Mouse (Mus musculus): ENCODE measurements around the gene Rgs6. TPM values are rescaled to one million over a fixed set of nuclear protein-coding genes. Genes with fewer than 3 reads are reported as not detected.

Gene Rgs6
- total and polyA plus RNA-seq, 3 experiments: not detected

DNA sequence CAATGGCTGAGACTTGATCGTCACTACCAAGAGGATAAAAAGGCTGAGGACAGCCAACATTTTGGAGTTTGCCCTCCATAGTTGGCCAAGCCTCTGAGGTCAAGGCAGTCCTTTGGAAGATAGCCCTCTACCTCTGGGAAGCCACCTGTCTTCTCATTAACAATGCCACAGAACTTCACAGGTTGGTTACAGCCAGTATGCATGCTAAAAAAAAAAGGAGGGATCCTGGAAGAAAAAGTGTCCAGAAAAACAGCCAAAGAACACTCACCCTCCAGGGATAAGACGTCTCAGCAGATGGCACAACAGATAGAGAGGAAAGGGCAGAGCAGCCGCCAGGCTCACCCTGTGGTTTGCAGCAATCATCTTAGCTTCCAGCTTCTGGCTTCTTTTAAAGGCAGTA, 154.9 kb downstream of the Rgs6 start:
- TF ChIP-seq KAT2A (IDR thresholded peaks at IDR 0.05; ENCODE audit: insufficient replicate concordance, low read length): no peak
- TF ChIP-seq ZKSCAN1 (IDR thresholded peaks at IDR 0.05; ENCODE audit: borderline replicate concordance, low read depth, low read length): no peak
- no peak for TF ChIP-seq POLR2A (IDR thresholded peaks at IDR 0.05; ENCODE audit: low read depth, low read length)
- no peak for TF ChIP-seq TBP (conservative IDR thresholded peaks at IDR 0.05; ENCODE audit: low read depth, low read length)
- TF ChIP-seq GABPA (IDR thresholded peaks at IDR 0.05; ENCODE audit: insufficient replicate concordance, low read depth, low read length): no peak
- no peak for TF ChIP-seq JUN (IDR thresholded peaks at IDR 0.05; ENCODE audit: insufficient read depth, low read depth, low read length)
- no peak for TF ChIP-seq USF1 (IDR thresholded peaks at IDR 0.05; ENCODE audit: low read depth, low read length)
- no peak for TF ChIP-seq MEF2A (IDR thresholded peaks at IDR 0.05; ENCODE audit: borderline replicate concordance, low read depth, low read length)
- no peak for TF ChIP-seq USF2 (conservative IDR thresholded peaks at IDR 0.05; ENCODE audit: low read depth, low read length)
- TF ChIP-seq MAX (IDR thresholded peaks at IDR 0.05; ENCODE audit: low read length): no peak
- no peak for TF ChIP-seq E2F4 (IDR thresholded peaks at IDR 0.05; ENCODE audit: insufficient replicate concordance, low read depth, low read length)
- TF ChIP-seq UBTF (IDR thresholded peaks at IDR 0.05; ENCODE audit: low read depth, low read length): no peak
- TF ChIP-seq JUND (conservative IDR thresholded peaks at IDR 0.05; ENCODE audit: low read depth, low read length): no peak
- no peak for TF ChIP-seq ZC3H11A (IDR thresholded peaks at IDR 0.05; ENCODE audit: low read depth, low read length)
- no peak for TF ChIP-seq SMC3 (IDR thresholded peaks at IDR 0.05; ENCODE audit: low read depth, low read length)
- TF ChIP-seq ZNF384 (IDR thresholded peaks at IDR 0.05; ENCODE audit: low read depth, low read length): no peak
- no peak for TF ChIP-seq EP300 (IDR thresholded peaks at IDR 0.05; ENCODE audit: low read length)
- TF ChIP-seq MXI1 (IDR thresholded peaks at IDR 0.05; ENCODE audit: low read depth, low read length): no peak
- TF ChIP-seq RCOR1 (conservative IDR thresholded peaks at IDR 0.05; ENCODE audit: low read depth, low read length): no peak
- no peak for TF ChIP-seq NELFE (IDR thresholded peaks at IDR 0.05; ENCODE audit: low read depth, low read length)
- DNase-seq (ENCODE audit: extremely low read depth): no peak
- no peaks in the 10 kb centered on the region for H3K36me3 ChIP-seq (replicated peaks in 1 of 2; ENCODE audit: control insufficient read depth in 1 of 2, insufficient read depth in 1 of 2, low read length in 1 of 2)
- H3K27me3 ChIP-seq (replicated peaks): no peaks in the 10 kb centered on the region
- H3K9ac ChIP-seq (ENCODE audit: insufficient read depth, low read depth): no peak overlapping the region
- H3K79me2 ChIP-seq (replicated peaks; ENCODE audit: control insufficient read depth, extremely low read depth, insufficient read depth, poor library complexity, severe bottlenecking): no peaks in the 10 kb centered on the region
- H3K9me3 ChIP-seq (replicated peaks; ENCODE audit: low read length): no peaks in the 10 kb centered on the region
- dilution Hi-C loops (cut with MboI; ENCODE audit: extremely low pct_ligation_motif_present, extremely low pct_unique_long_range_greater_than_20kb, low sequenced_read_pairs) (no loop called here), in situ Hi-C loops (cut with MboI; ENCODE audit: low pct_ligation_motif_present, low pct_unique_long_range_greater_than_20kb, low sequenced_read_pairs) (no loop called here)
- H3K4me1 ChIP-seq (ENCODE audit: control insufficient read depth in 1 of 2, insufficient read depth in 2 of 2): peaks cover 2 to 43% of the 10 kb centered on the region in 2 experiments; a peak in 3 of 4 replicates
- H3K4me2 ChIP-seq (ENCODE audit: insufficient read depth, low read depth, poor library complexity, severe bottlenecking): no peak overlapping the region
- no peak overlapping the region for H3K4me3 ChIP-seq (replicated peaks in 1 of 3; ENCODE audit: low read depth in 2 of 3, low read length in 2 of 3, poor library complexity in 1 of 3)
- no peak overlapping the region for H3K27ac ChIP-seq (ENCODE audit: insufficient read depth, low read depth)

DNA sequence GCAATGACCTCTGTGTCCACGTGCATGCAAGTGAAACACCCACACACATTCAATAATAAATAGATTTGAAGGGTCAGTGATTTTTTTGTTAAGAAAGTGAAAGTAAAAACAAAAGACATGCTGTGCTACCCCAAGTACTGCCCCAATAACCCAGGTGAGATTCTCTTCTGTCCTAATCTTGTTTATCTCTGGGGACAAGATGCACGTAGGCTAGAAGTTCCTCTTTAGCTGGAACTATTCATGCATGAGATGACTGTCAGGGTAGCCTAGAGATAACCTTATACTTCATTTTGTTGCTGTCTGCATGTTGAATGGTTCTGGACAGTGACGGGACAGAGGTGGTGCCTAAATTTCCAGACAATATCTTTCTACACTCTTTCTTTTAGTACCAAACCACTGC, 155.9 kb downstream of the Rgs6 start:
- no peak overlapping the region for H3K9ac ChIP-seq (ENCODE audit: insufficient read depth, low read depth)
- H3K4me1 ChIP-seq (ENCODE audit: control insufficient read depth in 1 of 2, insufficient read depth in 2 of 2): peaks cover 2 to 44% of the 10 kb centered on the region in 2 experiments; a peak in 3 of 4 replicates
- peak; percentile 40 for DNase-seq (ENCODE audit: extremely low read depth)
- H3K27ac ChIP-seq (ENCODE audit: insufficient read depth, low read depth): no peak overlapping the region
- TF ChIP-seq E2F4 (IDR thresholded peaks at IDR 0.05; ENCODE audit: insufficient replicate concordance, low read depth, low read length): no peak
- no peak for TF ChIP-seq KAT2A (IDR thresholded peaks at IDR 0.05; ENCODE audit: insufficient replicate concordance, low read length)
- no peak for TF ChIP-seq SIN3A (IDR thresholded peaks at IDR 0.05; ENCODE audit: low read length)
- no peak for TF ChIP-seq EP300 (IDR thresholded peaks at IDR 0.05; ENCODE audit: low read length)
- TF ChIP-seq SMC3 (IDR thresholded peaks at IDR 0.05; ENCODE audit: low read depth, low read length): no peak
- TF ChIP-seq RCOR1 (conservative IDR thresholded peaks at IDR 0.05; ENCODE audit: low read depth, low read length): no peak
- no peak for TF ChIP-seq MAX (IDR thresholded peaks at IDR 0.05; ENCODE audit: low read length)
- TF ChIP-seq POLR2A (IDR thresholded peaks at IDR 0.05; ENCODE audit: low read depth, low read length): no peak
- TF ChIP-seq RAD21 (IDR thresholded peaks at IDR 0.05; ENCODE audit: low read depth, low read length): no peak
- TF ChIP-seq HCFC1 (IDR thresholded peaks at IDR 0.05; ENCODE audit: low read depth, low read length): no peak
- TF ChIP-seq JUN (IDR thresholded peaks at IDR 0.05; ENCODE audit: insufficient read depth, low read depth, low read length): no peak
- TF ChIP-seq CHD2 (IDR thresholded peaks at IDR 0.05; ENCODE audit: low read length): no peak
- no peak overlapping the region for H3K4me3 ChIP-seq (replicated peaks in 1 of 3; ENCODE audit: low read depth in 2 of 3, low read length in 2 of 3, poor library complexity in 1 of 3)
- no peaks in the 10 kb centered on the region for H3K27me3 ChIP-seq (replicated peaks)
- dilution Hi-C loops (cut with MboI; ENCODE audit: extremely low pct_ligation_motif_present, extremely low pct_unique_long_range_greater_than_20kb, low sequenced_read_pairs): no loop called here
- H3K9me3 ChIP-seq (replicated peaks; ENCODE audit: low read length): no peaks in the 10 kb centered on the region
- peak overlapping the region; percentile 60 for H3K4me2 ChIP-seq (ENCODE audit: insufficient read depth, low read depth, poor library complexity, severe bottlenecking)
- in situ Hi-C loops (cut with MboI; ENCODE audit: low pct_ligation_motif_present, low pct_unique_long_range_greater_than_20kb, low sequenced_read_pairs): no loop called here
- H3K36me3 ChIP-seq (replicated peaks in 1 of 2; ENCODE audit: control insufficient read depth in 1 of 2, insufficient read depth in 1 of 2, low read length in 1 of 2): no peaks in the 10 kb centered on the region
- H3K79me2 ChIP-seq (replicated peaks; ENCODE audit: control insufficient read depth, extremely low read depth, insufficient read depth, poor library complexity, severe bottlenecking): no peaks in the 10 kb centered on the region
